Mouse (Mus musculus): ENCODE results near the gene Prmt1. TPM values are rescaled to one million over a fixed set of nuclear protein-coding genes. Genes with fewer than 3 reads are reported as not detected.
"Not testable (repeated sequence)": the region's sequence is repeated elsewhere in the genome, so short reads cannot be mapped to it uniquely, and the experiment has no call there.

The Prmt1 gene
- 784 and 789 TPM in 2 replicates for polyA plus RNA-seq (2015; fragmentation: Nextera tagmentation; extraction: Ambion mirVana)

- peaks cover 20% of the 10 kb centered on the region for H3K36me3 ChIP-seq
- H3K27ac ChIP-seq: peak within 1 kb of the TSS; percentile 95
- peaks cover 50% of the 10 kb centered on the region for H3K4me1 ChIP-seq (replicated peaks)
- ATAC-seq: peak; percentile 98
- H3K9ac ChIP-seq (replicated peaks): peak within 1 kb of the TSS; percentile 98
- 1% methylated on average over 42 of the region's 42 CpGs for WGBS
- H3K9me3 ChIP-seq: no peaks in the 10 kb centered on the region
- H3K4me3 ChIP-seq (replicated peaks): peak within 1 kb of the TSS; percentile 94
- no peaks in the 10 kb centered on the region for H3K27me3 ChIP-seq
- H3K4me2 ChIP-seq (replicated peaks): peak within 1 kb of the TSS; percentile 86
Measured at GRCm38 (mm10) chr7:44986192-44986878, at the start of gene Prmt1. Prmt1 (minus strand) TSS chr7:44986568.

GRCm38 (mm10) chr7:45035631-45036030, 49.3 kb upstream of the Prmt1 start:
- Histone ChIP-seq H3K9ac (replicated peaks) (no peak overlapping the region), H3K4me2 (replicated peaks) (no peak overlapping the region), H3K9me3 (no peaks in the 10 kb centered on the region), H3K27me3 (no peaks in the 10 kb centered on the region), H3K4me1 (replicated peaks) (no peaks in the 10 kb centered on the region), H3K27ac (no peak overlapping the region), H3K36me3 (peaks cover 99% of the 10 kb centered on the region), H3K4me3 (replicated peaks) (no peak overlapping the region)
- WGBS: 97% methylated on average over 3 of the region's 3 CpGs
- no peak for ATAC-seq

GRCm38 (mm10) chr7:45033722-45034359, 47.5 kb upstream of the Prmt1 start:
- Histone ChIP-seq H3K4me2 (replicated peaks) (no peak overlapping the region), H3K27ac (no peak overlapping the region), H3K9ac (replicated peaks) (no peak overlapping the region), H3K27me3 (no peaks in the 10 kb centered on the region), H3K4me3 (replicated peaks) (no peak overlapping the region), H3K36me3 (peaks cover 99% of the 10 kb centered on the region), H3K9me3 (no peaks in the 10 kb centered on the region), H3K4me1 (replicated peaks) (no peaks in the 10 kb centered on the region)
- ATAC-seq: no peak
- 95% methylated on average over 19 of the region's 19 CpGs for WGBS

GRCm38 (mm10) chr7:45030857-45031256, 44.5 kb upstream of the Prmt1 start:
- Histone ChIP-seq H3K4me3 (replicated peaks) (no peak overlapping the region), H3K9me3 (no peaks in the 10 kb centered on the region), H3K9ac (replicated peaks) (no peak overlapping the region), H3K27me3 (no peaks in the 10 kb centered on the region), H3K4me1 (replicated peaks) (peaks cover 12% of the 10 kb centered on the region), H3K36me3 (peaks cover 94% of the 10 kb centered on the region), H3K4me2 (replicated peaks) (no peak overlapping the region), H3K27ac (no peak overlapping the region)
- 94% methylated on average over 8 of the region's 8 CpGs for WGBS
- no peak for ATAC-seq

- 94% methylated on average over 6 of the region's 6 CpGs for WGBS
- Histone ChIP-seq H3K27ac (no peak overlapping the region), H3K9ac (replicated peaks) (no peak overlapping the region), H3K36me3 (peaks cover 85% of the 10 kb centered on the region), H3K4me2 (replicated peaks) (no peak overlapping the region), H3K27me3 (no peaks in the 10 kb centered on the region), H3K4me1 (replicated peaks) (peaks cover 13% of the 10 kb centered on the region), H3K9me3 (no peaks in the 10 kb centered on the region), H3K4me3 (replicated peaks) (no peak overlapping the region)
- no peak for ATAC-seq
Measured at GRCm38 (mm10) chr7:45029995-45030394, 43.6 kb upstream of the Prmt1 start.

- Histone ChIP-seq H3K4me1 (replicated peaks) (peaks cover 13% of the 10 kb centered on the region), H3K36me3 (peaks cover 69% of the 10 kb centered on the region), H3K4me2 (replicated peaks) (no peak overlapping the region), H3K4me3 (replicated peaks) (no peak overlapping the region), H3K27me3 (no peaks in the 10 kb centered on the region), H3K27ac (no peak overlapping the region), H3K9me3 (no peaks in the 10 kb centered on the region), H3K9ac (replicated peaks) (no peak overlapping the region)
- WGBS: 95% methylated on average over 11 of the region's 11 CpGs
- no peak for ATAC-seq
Measured at GRCm38 (mm10) chr7:45028351-45028750, 42.0 kb upstream of the Prmt1 start.

- H3K4me1 ChIP-seq (replicated peaks): peaks cover 13% of the 10 kb centered on the region
- no peak for ATAC-seq
- no peak overlapping the region for H3K4me3 ChIP-seq (replicated peaks)
- no peak overlapping the region for H3K27ac ChIP-seq
- H3K36me3 ChIP-seq: peaks cover 63% of the 10 kb centered on the region
- H3K4me2 ChIP-seq (replicated peaks): no peak overlapping the region
- no peaks in the 10 kb centered on the region for H3K9me3 ChIP-seq
- H3K27me3 ChIP-seq: no peaks in the 10 kb centered on the region
- 92% methylated on average over 9 of the region's 9 CpGs for WGBS
- H3K9ac ChIP-seq (replicated peaks): no peak overlapping the region
Measured at GRCm38 (mm10) chr7:45027761-45028160, 41.4 kb upstream of the Prmt1 start.

GRCm38 (mm10) chr7:45026256-45026655, 39.9 kb upstream of the Prmt1 start:
- WGBS: 28% methylated on average over 2 of the region's 2 CpGs
- Histone ChIP-seq H3K36me3 (peaks cover 48% of the 10 kb centered on the region), H3K9ac (replicated peaks) (no peak overlapping the region), H3K4me2 (replicated peaks) (no peak overlapping the region), H3K27ac (peak overlapping the region; percentile 19), H3K4me1 (replicated peaks) (peaks cover 13% of the 10 kb centered on the region), H3K9me3 (no peaks in the 10 kb centered on the region), H3K4me3 (replicated peaks) (no peak overlapping the region), H3K27me3 (no peaks in the 10 kb centered on the region)
- ATAC-seq: peak; percentile 49

GRCm38 (mm10) chr7:45025601-45026220, 39.3 kb upstream of the Prmt1 start:
- Histone ChIP-seq H3K9me3 (no peaks in the 10 kb centered on the region), H3K4me2 (replicated peaks) (no peak overlapping the region), H3K4me3 (replicated peaks) (no peak overlapping the region), H3K27me3 (no peaks in the 10 kb centered on the region), H3K36me3 (peaks cover 42% of the 10 kb centered on the region), H3K4me1 (replicated peaks) (peaks cover 13% of the 10 kb centered on the region), H3K27ac (peak overlapping the region; percentile 19; the same call in 1 of the 2 replicates), H3K9ac (replicated peaks) (no peak overlapping the region)
- ATAC-seq: no peak
- 82% methylated on average over 8 of the region's 8 CpGs for WGBS

GRCm38 (mm10) chr7:45024281-45025248, 38.2 kb upstream of the Prmt1 start:
- H3K27ac ChIP-seq: peak overlapping the region; percentile 5; the same call in 1 of the 2 replicates
- no peak for ATAC-seq
- no peak overlapping the region for H3K4me3 ChIP-seq (replicated peaks)
- no peaks in the 10 kb centered on the region for H3K9me3 ChIP-seq
- H3K9ac ChIP-seq (replicated peaks): no peak overlapping the region
- peaks cover 7% of the 10 kb centered on the region; the same call in 1 of the 2 replicates for H3K27me3 ChIP-seq
- H3K4me1 ChIP-seq (replicated peaks): peaks cover 13% of the 10 kb centered on the region
- H3K36me3 ChIP-seq: peaks cover 31% of the 10 kb centered on the region
- H3K4me2 ChIP-seq (replicated peaks): no peak overlapping the region
- 89% methylated on average over 15 of the region's 15 CpGs for WGBS

- WGBS: 82% methylated on average over 5 of the region's 5 CpGs
- ATAC-seq: not testable (repeated sequence)
Measured at GRCm38 (mm10) chr7:45023711-45024110, 37.3 kb upstream of the Prmt1 start.

More at GRCm38 (mm10) chr7:45023711-45024110, 37.3 kb upstream of the Prmt1 start:
- H3K4me1 ChIP-seq (replicated peaks): peaks cover 13% of the 10 kb centered on the region
- H3K27ac ChIP-seq; H3K4me2 ChIP-seq (replicated peaks); H3K9ac ChIP-seq (replicated peaks); H3K9me3 ChIP-seq; H3K4me3 ChIP-seq (replicated peaks); H3K27me3 ChIP-seq: not testable (repeated sequence)
- peaks cover 22% of the 10 kb centered on the region for H3K36me3 ChIP-seq
